Mouse (Mus musculus) embryonic facial prominence, embryonic 15.5 days (tissue): ENCODE data around the gene Erp27. TPM values are rescaled to one million over a fixed set of nuclear protein-coding genes. Genes with fewer than 3 reads are reported as not detected.
A peak's percentile ranks its signal among the peaks of the same experiment; 100 is the strongest.
"Not testable (repeated sequence)": the region's sequence is repeated elsewhere in the genome, so short reads cannot be mapped to it uniquely, and the experiment has no call there.

ENCODE experiments used
- ATAC-seq: fragments of 200-750 bp; cut with Nextera tagmentation; 2 replicates; pipeline ENCODE4 v1.8.0; 2017; ENCODE audit warnings: low read depth, moderate TSS enrichment; ENCODE audit not compliant: insufficient number of reproducible peaks, low FRiP score, low TSS enrichment
- H3K27ac ChIP-seq: fragments of 300-500 bp; sonication (generic); replicated peaks from 2 replicates; pipeline ENCODE4 v1.5.1; 2015; ENCODE audit warnings: mild to moderate bottlenecking, inconsistent platforms
- H3K27me3 ChIP-seq: fragments of 300-500 bp; sonication (generic); 2 replicates; pipeline ENCODE4 v1.6.1; 2015; ENCODE audit warnings: inconsistent platforms
- H3K36me3 ChIP-seq: fragments of 300-500 bp; sonication (generic); 2 replicates; pipeline ENCODE4 v1.6.1; 2015; ENCODE audit warnings: mild to moderate bottlenecking, inconsistent platforms
- H3K4me1 ChIP-seq: fragments of 300-500 bp; sonication (generic); 2 replicates; pipeline ENCODE4 v1.6.1; 2015; ENCODE audit warnings: inconsistent platforms
- H3K4me2 ChIP-seq: fragments of 300-500 bp; sonication (generic); replicated peaks from 2 replicates; pipeline ENCODE4 v1.6.1; 2015; ENCODE audit warnings: mild to moderate bottlenecking, inconsistent platforms
- H3K4me3 ChIP-seq: fragments of 300-500 bp; sonication (generic); replicated peaks from 2 replicates; pipeline ENCODE4 v1.5.1; 2015; ENCODE audit warnings: mild to moderate bottlenecking, inconsistent platforms
- H3K9ac ChIP-seq: fragments of 300-500 bp; sonication (generic); 2 replicates; pipeline ENCODE4 v1.6.1; 2015; ENCODE audit warnings: inconsistent platforms
- H3K9me3 ChIP-seq: fragments of 300-500 bp; sonication (generic); replicated peaks from 2 replicates; pipeline ENCODE4 v1.6.1; 2016; ENCODE audit warnings: inconsistent platforms
- WGBS: fragments of 180-500 bp; shearing (Covaris S2); methylation state at CpG from one replicate; pipeline ENCODE4 v1.1.7; 2015; 5-methylcytosine and 5-hydroxymethylcytosine counted together
- polyA plus RNA-seq: library from polyadenylated mRNA; unstranded; fragments of >200 nt; fragmentation: Nextera tagmentation; extraction: Ambion mirVana; gene quantifications from 2 replicates; pipeline ENCODE4 v1.2.1, GENCODE M21; 2015

The Erp27 gene
- polyA plus RNA-seq, 1 experiment from 2014 or later = 0.60 TPM

- H3K9ac ChIP-seq = no peak overlapping the region
Measured at GRCm38 (mm10) chr6:136889067-136889466, 32.9 kb downstream of the Erp27 start.

GRCm38 (mm10) chr6:136887854-136888253, 34.1 kb downstream of the Erp27 start:
- Histone ChIP-seq H3K4me2 (no peak overlapping the region), H3K27me3 (no peaks in the 10 kb centered on the region), H3K9me3 (no peaks in the 10 kb centered on the region), H3K27ac (no peak overlapping the region), H3K9ac (no peak overlapping the region), H3K36me3 (no peaks in the 10 kb centered on the region), H3K4me1 (no peaks in the 10 kb centered on the region), H3K4me3 (no peak overlapping the region)
- WGBS = 61% methylated on average over 9 of the region's 9 CpGs
- ATAC-seq = no peak

More at GRCm38 (mm10) chr6:136889067-136889466, 32.9 kb downstream of the Erp27 start:
- no peak overlapping the region for H3K27ac ChIP-seq
- no peaks in the 10 kb centered on the region for H3K9me3 ChIP-seq
- no peak for ATAC-seq
- no peaks in the 10 kb centered on the region for H3K27me3 ChIP-seq
- no peaks in the 10 kb centered on the region for H3K4me1 ChIP-seq
- H3K4me3 ChIP-seq = no peak overlapping the region
- WGBS = 87% methylated on average over 6 of the region's 6 CpGs
- no peak overlapping the region for H3K4me2 ChIP-seq
- no peaks in the 10 kb centered on the region for H3K36me3 ChIP-seq

GRCm38 (mm10) chr6:136884766-136885165, 37.2 kb downstream of the Erp27 start:
- peaks cover 11% of the 10 kb centered on the region; the same call in 1 of the 2 replicates for H3K4me1 ChIP-seq
- not testable (repeated sequence) for H3K4me2 ChIP-seq, ATAC-seq, H3K4me3 ChIP-seq, H3K27me3 ChIP-seq, H3K36me3 ChIP-seq, H3K9ac ChIP-seq, H3K9me3 ChIP-seq, H3K27ac ChIP-seq
- WGBS = 50% methylated on average over 1 of the region's 1 CpGs

- Histone ChIP-seq H3K36me3 (no peaks in the 10 kb centered on the region), H3K27me3 (no peaks in the 10 kb centered on the region), H3K27ac (no peak overlapping the region), H3K9ac (no peak overlapping the region), H3K4me3 (no peak overlapping the region), H3K9me3 (no peaks in the 10 kb centered on the region), H3K4me1 (peaks cover 11% of the 10 kb centered on the region; the same call in 1 of the 2 replicates), H3K4me2 (no peak overlapping the region)
- 96% methylated on average over 6 of the region's 6 CpGs for WGBS
- no peak for ATAC-seq
Measured at GRCm38 (mm10) chr6:136883961-136884360, 38.0 kb downstream of the Erp27 start.

GRCm38 (mm10) chr6:136883431-136883915, 38.5 kb downstream of the Erp27 start:
- WGBS = 71% methylated on average over 3 of the region's 3 CpGs
- no peak overlapping the region for H3K27ac ChIP-seq

GRCm38 (mm10) chr6:136881678-136882077, 40.3 kb downstream of the Erp27 start:
- H3K9me3 ChIP-seq = no peaks in the 10 kb centered on the region
- no peak overlapping the region for H3K4me2 ChIP-seq
- no peak overlapping the region for H3K27ac ChIP-seq
- no peak overlapping the region for H3K9ac ChIP-seq
- 33% methylated on average over 8 of the region's 8 CpGs for WGBS
- no peak overlapping the region for H3K4me3 ChIP-seq
- peaks cover 11% of the 10 kb centered on the region; the same call in 1 of the 2 replicates for H3K4me1 ChIP-seq
- no peaks in the 10 kb centered on the region for H3K36me3 ChIP-seq
- H3K27me3 ChIP-seq = no peaks in the 10 kb centered on the region
- no peak for ATAC-seq

More at GRCm38 (mm10) chr6:136883431-136883915, 38.5 kb downstream of the Erp27 start:
- ATAC-seq = no peak
- Histone ChIP-seq H3K36me3 (no peaks in the 10 kb centered on the region), H3K4me1 (peaks cover 11% of the 10 kb centered on the region; the same call in 1 of the 2 replicates), H3K9me3 (no peaks in the 10 kb centered on the region), H3K4me2 (no peak overlapping the region), H3K27me3 (no peaks in the 10 kb centered on the region), H3K4me3 (no peak overlapping the region), H3K9ac (no peak overlapping the region)

GRCm38 (mm10) chr6:136875670-136876069, 46.3 kb downstream of the Erp27 start, which contains the start of gene Mgp:
Gene Mgp (minus strand): TSS chr6:136875823.
- peak; percentile 87 for ATAC-seq

GRCm38 (mm10) chr6:136874599-136874998, 47.4 kb downstream of the Erp27 start:
- H3K9ac ChIP-seq = 0 out of 2 replicates have a peak overlapping the region, but pooled peaks have one; percentile 9
- H3K27me3 ChIP-seq = no peaks in the 10 kb centered on the region
- H3K36me3 ChIP-seq = no peaks in the 10 kb centered on the region
- peak overlapping the region; percentile 18 for H3K4me2 ChIP-seq
- H3K9me3 ChIP-seq = no peaks in the 10 kb centered on the region
- ATAC-seq = no peak
- H3K4me1 ChIP-seq = peaks cover 22% of the 10 kb centered on the region
- peak overlapping the region; percentile 71 for H3K27ac ChIP-seq
- WGBS = 9% methylated on average over 8 of the region's 8 CpGs
- peak overlapping the region; percentile 26 for H3K4me3 ChIP-seq

More at GRCm38 (mm10) chr6:136875670-136876069, 46.3 kb downstream of the Erp27 start, which contains the start of gene Mgp:
- peak within 1 kb of the TSS; percentile 21; the same call in 1 of the 2 replicates for H3K9ac ChIP-seq
- no peaks in the 10 kb centered on the region for H3K9me3 ChIP-seq
- no peaks in the 10 kb centered on the region for H3K36me3 ChIP-seq
- no peaks in the 10 kb centered on the region for H3K27me3 ChIP-seq
- H3K4me1 ChIP-seq = peaks cover 22% of the 10 kb centered on the region
- peak within 1 kb of the TSS; percentile 45 for H3K4me2 ChIP-seq
- H3K27ac ChIP-seq = peak within 1 kb of the TSS; percentile 78
- 18% methylated on average over 9 of the region's 9 CpGs for WGBS
- H3K4me3 ChIP-seq = peak within 1 kb of the TSS; percentile 41

- Histone ChIP-seq H3K4me1 (0 out of 2 replicates have a peak, but pooled peaks cover 2% of the 10 kb centered on the region), H3K27me3 (no peaks in the 10 kb centered on the region), H3K36me3 (no peaks in the 10 kb centered on the region), H3K4me3 (no peak overlapping the region), H3K9ac (no peak overlapping the region), H3K27ac (no peak overlapping the region), H3K9me3 (no peaks in the 10 kb centered on the region), H3K4me2 (no peak overlapping the region)
- WGBS = 50% methylated on average over 5 of the region's 5 CpGs
- ATAC-seq = no peak
Measured at GRCm38 (mm10) chr6:136868921-136869320, 53.1 kb downstream of the Erp27 start.

GRCm38 (mm10) chr6:136866150-136866549, 55.8 kb downstream of the Erp27 start:
- Histone ChIP-seq H3K27ac (no peak overlapping the region), H3K27me3 (no peaks in the 10 kb centered on the region), H3K9ac (no peak overlapping the region), H3K4me3 (no peak overlapping the region), H3K36me3 (no peaks in the 10 kb centered on the region), H3K4me1 (peaks cover 2% of the 10 kb centered on the region), H3K9me3 (no peaks in the 10 kb centered on the region), H3K4me2 (no peak overlapping the region)
- WGBS = 72% methylated on average over 4 of the region's 4 CpGs
- ATAC-seq = no peak

GRCm38 (mm10) chr6:136865360-136865759, 56.6 kb downstream of the Erp27 start:
- WGBS = 94% methylated on average over 5 of the region's 5 CpGs
- no peaks in the 10 kb centered on the region for H3K9me3 ChIP-seq
- ATAC-seq = no peak

GRCm38 (mm10) chr6:136861020-136861419, 61.0 kb downstream of the Erp27 start:
- Histone ChIP-seq H3K9me3 (no peaks in the 10 kb centered on the region), H3K4me3 (no peak overlapping the region), H3K27ac (0 out of 2 replicates have a peak overlapping the region, but pooled peaks have one; percentile 22), H3K36me3 (no peaks in the 10 kb centered on the region), H3K27me3 (no peaks in the 10 kb centered on the region), H3K4me2 (no peak overlapping the region), H3K9ac (no peak overlapping the region), H3K4me1 (peaks cover 17% of the 10 kb centered on the region)
- WGBS = 38% methylated on average over 9 of the region's 9 CpGs
- no peak for ATAC-seq

More at GRCm38 (mm10) chr6:136865360-136865759, 56.6 kb downstream of the Erp27 start:
- no peaks in the 10 kb centered on the region for H3K36me3 ChIP-seq
- peaks cover 3% of the 10 kb centered on the region for H3K4me1 ChIP-seq
- H3K27ac ChIP-seq = no peak overlapping the region
- H3K4me3 ChIP-seq = no peak overlapping the region
- no peak overlapping the region for H3K4me2 ChIP-seq
- no peaks in the 10 kb centered on the region for H3K27me3 ChIP-seq
- no peak overlapping the region for H3K9ac ChIP-seq
